Mouse (Mus musculus): ENCODE data around the gene Plk1. TPM values are rescaled to one million over a fixed set of nuclear protein-coding genes. Genes with fewer than 3 reads are reported as not detected.
A peak's percentile ranks its signal among the peaks of the same experiment; 100 is the strongest.

Plk1 gene
- polyA plus RNA-seq, 1 experiment: 52.8 TPM

- TF ChIP-seq POLR2A (IDR thresholded peaks at IDR 0.05; ENCODE audit: control insufficient read depth, low read depth, low read length) (no peak), CTCF (IDR thresholded peaks at IDR 0.05; ENCODE audit: control insufficient read depth, insufficient read depth, insufficient replicate concordance, low read depth, low read length) (no peak)
- no peak overlapping the region for H3K4me3 ChIP-seq (ENCODE audit: control insufficient read depth, low read depth, low read length)
- no peak overlapping the region for H3K27ac ChIP-seq (ENCODE audit: control insufficient read depth, insufficient read depth, low read depth, low read length)
- H3K36me3 ChIP-seq (ENCODE audit: control insufficient read depth, insufficient read depth, low read length): peaks cover 3% of the 10 kb centered on the region
- H3K27me3 ChIP-seq (ENCODE audit: control insufficient read depth, insufficient read depth, low read length): no peaks in the 10 kb centered on the region
- peaks cover 10% of the 10 kb centered on the region for H3K4me1 ChIP-seq (ENCODE audit: control insufficient read depth, insufficient read depth, low read length)
Measured at GRCm38 (mm10) chr7:122163766-122164165, 4.5 kb downstream of the Plk1 start.

- Histone ChIP-seq H3K27me3 (ENCODE audit: control insufficient read depth, insufficient read depth, low read length) (no peaks in the 10 kb centered on the region), H3K36me3 (ENCODE audit: control insufficient read depth, insufficient read depth, low read length) (peaks cover 3% of the 10 kb centered on the region), H3K4me1 (ENCODE audit: control insufficient read depth, insufficient read depth, low read length) (no peaks in the 10 kb centered on the region), H3K4me3 (ENCODE audit: control insufficient read depth, low read depth, low read length) (no peak overlapping the region), H3K27ac (ENCODE audit: control insufficient read depth, insufficient read depth, low read depth, low read length) (no peak overlapping the region)
- TF ChIP-seq POLR2A (IDR thresholded peaks at IDR 0.05; ENCODE audit: control insufficient read depth, low read depth, low read length): no peak
- TF ChIP-seq CTCF (IDR thresholded peaks at IDR 0.05; ENCODE audit: control insufficient read depth, insufficient read depth, insufficient replicate concordance, low read depth, low read length): no peak
Measured at GRCm38 (mm10) chr7:122167203-122167602, 8.0 kb downstream of the Plk1 start.

GRCm38 (mm10) chr7:122170705-122171104 is 11.5 kb downstream of the Plk1 start:
- H3K36me3 ChIP-seq (ENCODE audit: control insufficient read depth, insufficient read depth, low read length): peaks cover 3% of the 10 kb centered on the region; the same call in 1 of the 2 replicates

GRCm38 (mm10) chr7:122171613-122172012 is 12.4 kb downstream of the Plk1 start:
- Histone ChIP-seq H3K4me1 (ENCODE audit: control insufficient read depth, insufficient read depth, low read length) (no peaks in the 10 kb centered on the region), H3K27ac (ENCODE audit: control insufficient read depth, insufficient read depth, low read depth, low read length) (no peak overlapping the region), H3K4me3 (ENCODE audit: control insufficient read depth, low read depth, low read length) (no peak overlapping the region), H3K36me3 (ENCODE audit: control insufficient read depth, insufficient read depth, low read length) (0 out of 2 replicates have a peak, but pooled peaks cover 1% of the 10 kb centered on the region), H3K27me3 (ENCODE audit: control insufficient read depth, insufficient read depth, low read length) (no peaks in the 10 kb centered on the region)
- no peak for TF ChIP-seq POLR2A (IDR thresholded peaks at IDR 0.05; ENCODE audit: control insufficient read depth, low read depth, low read length)
- TF ChIP-seq CTCF (IDR thresholded peaks at IDR 0.05; ENCODE audit: control insufficient read depth, insufficient read depth, insufficient replicate concordance, low read depth, low read length): no peak

More at GRCm38 (mm10) chr7:122170705-122171104, 11.5 kb downstream of the Plk1 start:
- H3K27me3 ChIP-seq (ENCODE audit: control insufficient read depth, insufficient read depth, low read length): no peaks in the 10 kb centered on the region
- no peak overlapping the region for H3K4me3 ChIP-seq (ENCODE audit: control insufficient read depth, low read depth, low read length)
- no peak overlapping the region for H3K27ac ChIP-seq (ENCODE audit: control insufficient read depth, insufficient read depth, low read depth, low read length)
- TF ChIP-seq POLR2A (IDR thresholded peaks at IDR 0.05; ENCODE audit: control insufficient read depth, low read depth, low read length) (no peak), CTCF (IDR thresholded peaks at IDR 0.05; ENCODE audit: control insufficient read depth, insufficient read depth, insufficient replicate concordance, low read depth, low read length) (no peak)
- H3K4me1 ChIP-seq (ENCODE audit: control insufficient read depth, insufficient read depth, low read length): no peaks in the 10 kb centered on the region

- H3K4me3 ChIP-seq (ENCODE audit: control insufficient read depth, low read depth, low read length): no peak overlapping the region
- H3K36me3 ChIP-seq (ENCODE audit: control insufficient read depth, insufficient read depth, low read length): no peaks in the 10 kb centered on the region
- no peak overlapping the region for H3K27ac ChIP-seq (ENCODE audit: control insufficient read depth, insufficient read depth, low read depth, low read length)
- no peak for TF ChIP-seq CTCF (IDR thresholded peaks at IDR 0.05; ENCODE audit: control insufficient read depth, insufficient read depth, insufficient replicate concordance, low read depth, low read length)
- TF ChIP-seq POLR2A (IDR thresholded peaks at IDR 0.05; ENCODE audit: control insufficient read depth, low read depth, low read length): no peak
- H3K27me3 ChIP-seq (ENCODE audit: control insufficient read depth, insufficient read depth, low read length): no peaks in the 10 kb centered on the region
- H3K4me1 ChIP-seq (ENCODE audit: control insufficient read depth, insufficient read depth, low read length): peaks cover 3% of the 10 kb centered on the region; the same call in 1 of the 2 replicates
Measured at GRCm38 (mm10) chr7:122180720-122181119, 21.5 kb downstream of the Plk1 start.

GRCm38 (mm10) chr7:122184569-122184968 is 25.3 kb downstream of the Plk1 start:
- no peaks in the 10 kb centered on the region for H3K27me3 ChIP-seq (ENCODE audit: control insufficient read depth, insufficient read depth, low read length)
- no peaks in the 10 kb centered on the region for H3K36me3 ChIP-seq (ENCODE audit: control insufficient read depth, insufficient read depth, low read length)
- peaks cover 6% of the 10 kb centered on the region; the same call in 1 of the 2 replicates for H3K4me1 ChIP-seq (ENCODE audit: control insufficient read depth, insufficient read depth, low read length)
- H3K27ac ChIP-seq (ENCODE audit: control insufficient read depth, insufficient read depth, low read depth, low read length): no peak overlapping the region
- TF ChIP-seq CTCF (IDR thresholded peaks at IDR 0.05; ENCODE audit: control insufficient read depth, insufficient read depth, insufficient replicate concordance, low read depth, low read length) (no peak), POLR2A (IDR thresholded peaks at IDR 0.05; ENCODE audit: control insufficient read depth, low read depth, low read length) (no peak)
- H3K4me3 ChIP-seq (ENCODE audit: control insufficient read depth, low read depth, low read length): no peak overlapping the region

GRCm38 (mm10) chr7:122186043-122186442 is 26.8 kb downstream of the Plk1 start, which contains the start of gene Ern2:
Gene Ern2 (minus strand): TSS chr7:122186207.
- TF ChIP-seq POLR2A (IDR thresholded peaks at IDR 0.05; ENCODE audit: control insufficient read depth, low read depth, low read length) (no peak), CTCF (IDR thresholded peaks at IDR 0.05; ENCODE audit: control insufficient read depth, insufficient read depth, insufficient replicate concordance, low read depth, low read length) (no peak)
- Histone ChIP-seq H3K27me3 (ENCODE audit: control insufficient read depth, insufficient read depth, low read length) (no peaks in the 10 kb centered on the region), H3K4me1 (ENCODE audit: control insufficient read depth, insufficient read depth, low read length) (peaks cover 11% of the 10 kb centered on the region), H3K36me3 (ENCODE audit: control insufficient read depth, insufficient read depth, low read length) (no peaks in the 10 kb centered on the region), H3K4me3 (ENCODE audit: control insufficient read depth, low read depth, low read length) (peak within 1 kb of the TSS; percentile 63), H3K27ac (ENCODE audit: control insufficient read depth, insufficient read depth, low read depth, low read length) (no peak within 1 kb of the TSS)

Measured in testis, adult 2 months (tissue).